Mouse (Mus musculus): ENCODE results near the gene Wdtc1. TPM values are rescaled to one million over a fixed set of nuclear protein-coding genes. Genes with fewer than 3 reads are reported as not detected.

Gene Wdtc1
- 33.0 and 33.3 TPM in 2 replicates for polyA plus RNA-seq (2012; rRNA removed)

DNA sequence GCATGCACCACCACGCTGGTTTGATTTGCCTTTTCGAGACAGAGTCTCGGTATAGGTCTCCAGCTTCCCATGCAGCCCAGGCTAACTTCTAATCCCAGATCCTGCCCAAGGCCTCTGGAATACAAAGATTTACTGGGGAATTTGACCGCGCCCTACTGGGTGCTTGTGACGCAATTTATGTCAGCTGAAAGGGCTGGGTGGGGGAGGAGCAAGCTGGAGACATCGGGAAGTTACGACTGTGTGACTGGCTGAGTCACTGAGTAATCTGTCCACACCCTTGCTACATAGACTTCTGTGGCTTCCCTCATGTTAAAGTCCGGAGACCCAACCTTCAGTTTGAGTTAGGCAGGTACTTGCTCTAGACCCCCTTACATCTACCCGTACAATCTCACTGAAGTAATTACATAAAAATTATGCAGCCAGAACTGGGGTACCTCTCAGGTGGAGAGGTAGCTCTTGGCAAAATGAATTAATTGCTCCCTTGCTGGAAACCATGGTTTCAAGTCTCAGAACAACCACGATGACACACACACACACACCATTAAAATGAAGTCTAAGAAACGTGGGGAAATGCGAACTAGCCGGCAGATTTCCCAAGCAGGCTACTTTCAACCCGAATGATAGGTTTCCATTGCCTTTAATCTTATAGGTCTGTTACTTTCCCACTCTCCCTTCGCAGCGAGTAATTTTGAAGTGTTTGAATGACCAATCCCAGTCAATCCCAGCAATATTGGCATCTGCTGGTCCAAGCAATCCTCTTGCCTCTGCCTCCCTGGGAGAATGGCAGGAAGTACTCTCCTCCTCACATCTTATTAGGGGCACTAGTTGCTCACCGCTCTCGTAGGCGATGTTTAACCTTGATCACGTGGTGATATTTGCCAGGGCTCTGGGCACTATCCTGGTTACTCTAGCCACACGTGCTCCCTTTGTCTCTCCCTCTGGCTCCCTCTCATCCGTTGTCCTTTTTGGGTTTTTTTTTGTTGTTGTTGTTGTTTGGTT is at the start of gene Wdtc1:
Gene Wdtc1, minus strand, starts transcription at position 115 of the 999 bp plus-strand sequence.
- Histone ChIP-seq H3K27ac (ENCODE audit: insufficient read depth, low read length) (no peak within 1 kb of the TSS), H3K4me1 (ENCODE audit: control insufficient read depth, insufficient read depth, insufficient read length) (no peaks in the 10 kb centered on the region), H3K4me3 (ENCODE audit: extremely low read depth, insufficient read depth, insufficient read length) (no peak within 1 kb of the TSS), H3K27me3 (ENCODE audit: control insufficient read depth, insufficient read depth, low read length) (no peaks in the 10 kb centered on the region; the same call in 1 of the 2 replicates), H3K36me3 (ENCODE audit: control insufficient read depth, insufficient read depth, low read length) (no peaks in the 10 kb centered on the region)
- no peak for DNase-seq (ENCODE audit: low read depth in 1 of 2, low spot score in 2 of 2)
- TF ChIP-seq POLR2A (IDR thresholded peaks at IDR 0.05; ENCODE audit: low read depth, low read length) = no peak
- no peak for TF ChIP-seq CTCF (IDR thresholded peaks at IDR 0.05; ENCODE audit: extremely low read depth, insufficient read depth, insufficient read length, insufficient replicate concordance)
- WGBS = 82% methylated on average over 23 of the region's 23 CpGs

DNA sequence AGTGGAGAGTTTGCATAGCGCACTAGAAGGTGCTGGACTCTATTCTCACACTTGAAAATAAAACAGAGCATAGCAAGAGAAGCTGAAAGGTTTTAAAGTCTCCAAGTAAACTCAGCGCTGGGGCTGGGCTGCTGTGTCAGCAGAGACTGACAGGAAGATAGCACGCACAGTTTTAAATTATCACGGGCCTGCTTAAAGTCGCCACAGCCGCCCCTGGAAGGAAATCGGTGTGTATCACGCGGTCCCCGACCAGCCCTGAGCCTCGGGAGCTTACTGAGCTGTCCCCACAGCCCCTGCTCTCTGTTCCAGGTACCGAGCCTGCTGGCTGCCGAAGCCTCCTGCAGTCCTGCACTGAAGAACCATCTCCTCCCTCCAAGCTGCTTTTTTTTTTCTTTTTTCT is 48.7 kb upstream of the Wdtc1 start:
- no peak overlapping the region for H3K27ac ChIP-seq (ENCODE audit: insufficient read depth, low read length)
- no peaks in the 10 kb centered on the region for H3K36me3 ChIP-seq (ENCODE audit: control insufficient read depth, insufficient read depth, low read length)
- TF ChIP-seq POLR2A (IDR thresholded peaks at IDR 0.05; ENCODE audit: low read depth, low read length) (no peak), CTCF (IDR thresholded peaks at IDR 0.05; ENCODE audit: extremely low read depth, insufficient read depth, insufficient read length, insufficient replicate concordance) (no peak)

GRCm38 (mm10) chr4:133400098-133400497 is 46.8 kb upstream of the Wdtc1 start:
- Histone ChIP-seq H3K4me1 (ENCODE audit: control insufficient read depth, insufficient read depth, insufficient read length) (peaks cover 3% of the 10 kb centered on the region; the same call in 1 of the 2 replicates), H3K27ac (ENCODE audit: insufficient read depth, low read length) (no peak overlapping the region), H3K27me3 (ENCODE audit: control insufficient read depth, insufficient read depth, low read length) (no peaks in the 10 kb centered on the region), H3K4me3 (ENCODE audit: extremely low read depth, insufficient read depth, insufficient read length) (no peak overlapping the region), H3K36me3 (ENCODE audit: control insufficient read depth, insufficient read depth, low read length) (no peaks in the 10 kb centered on the region)
- 91% methylated on average over 7 of the region's 7 CpGs for WGBS
- no peak for DNase-seq (ENCODE audit: low read depth in 1 of 2, low spot score in 2 of 2)
- TF ChIP-seq CTCF (IDR thresholded peaks at IDR 0.05; ENCODE audit: extremely low read depth, insufficient read depth, insufficient read length, insufficient replicate concordance) (no peak), POLR2A (IDR thresholded peaks at IDR 0.05; ENCODE audit: low read depth, low read length) (no peak)

More for the DNA sequence above, 48.7 kb upstream of the Wdtc1 start:
- DNase-seq (ENCODE audit: low read depth in 1 of 2, low spot score in 2 of 2) = no peak
- Histone ChIP-seq H3K4me3 (ENCODE audit: extremely low read depth, insufficient read depth, insufficient read length) (no peak overlapping the region), H3K27me3 (ENCODE audit: control insufficient read depth, insufficient read depth, low read length) (no peaks in the 10 kb centered on the region), H3K4me1 (ENCODE audit: control insufficient read depth, insufficient read depth, insufficient read length) (peaks cover 3% of the 10 kb centered on the region; the same call in 1 of the 2 replicates)
- 34% methylated on average over 13 of the region's 13 CpGs for WGBS

DNA sequence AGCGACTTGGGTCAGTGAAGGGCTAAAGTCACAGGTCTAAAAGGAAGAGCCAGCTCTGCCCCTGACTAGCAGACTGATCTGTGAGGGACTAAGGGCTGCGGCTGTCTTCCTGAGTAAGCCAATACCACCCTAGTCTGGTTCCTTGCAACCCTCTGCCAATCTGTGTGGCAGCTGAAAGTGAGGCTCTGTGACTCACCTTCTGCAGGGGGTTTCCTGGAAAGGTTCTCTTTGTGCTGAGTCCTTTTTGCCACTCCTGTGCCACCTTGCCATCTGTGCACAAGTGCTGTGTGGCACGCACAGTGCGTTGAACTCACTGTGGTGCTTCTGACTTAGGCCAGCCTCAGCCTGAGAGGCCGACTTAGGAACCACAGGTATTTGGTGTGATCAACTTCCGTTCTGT is 46.2 kb upstream of the Wdtc1 start:
- WGBS = 82% methylated on average over 6 of the region's 6 CpGs
- Histone ChIP-seq H3K27me3 (ENCODE audit: control insufficient read depth, insufficient read depth, low read length) (no peaks in the 10 kb centered on the region), H3K4me1 (ENCODE audit: control insufficient read depth, insufficient read depth, insufficient read length) (peaks cover 3% of the 10 kb centered on the region; the same call in 1 of the 2 replicates), H3K36me3 (ENCODE audit: control insufficient read depth, insufficient read depth, low read length) (no peaks in the 10 kb centered on the region), H3K27ac (ENCODE audit: insufficient read depth, low read length) (no peak overlapping the region), H3K4me3 (ENCODE audit: extremely low read depth, insufficient read depth, insufficient read length) (no peak overlapping the region)
- DNase-seq (ENCODE audit: low read depth in 1 of 2, low spot score in 2 of 2) = no peak
- TF ChIP-seq POLR2A (IDR thresholded peaks at IDR 0.05; ENCODE audit: low read depth, low read length) (no peak), CTCF (IDR thresholded peaks at IDR 0.05; ENCODE audit: extremely low read depth, insufficient read depth, insufficient read length, insufficient replicate concordance) (no peak)

GRCm38 (mm10) chr4:133398619-133399018 is 45.3 kb upstream of the Wdtc1 start:
- H3K27ac ChIP-seq (ENCODE audit: insufficient read depth, low read length) = no peak overlapping the region
- DNase-seq (ENCODE audit: low read depth in 1 of 2, low spot score in 2 of 2) = no peak
- peaks cover 3% of the 10 kb centered on the region; the same call in 1 of the 2 replicates for H3K4me1 ChIP-seq (ENCODE audit: control insufficient read depth, insufficient read depth, insufficient read length)
- H3K4me3 ChIP-seq (ENCODE audit: extremely low read depth, insufficient read depth, insufficient read length) = no peak overlapping the region
- H3K27me3 ChIP-seq (ENCODE audit: control insufficient read depth, insufficient read depth, low read length) = no peaks in the 10 kb centered on the region
- no peaks in the 10 kb centered on the region for H3K36me3 ChIP-seq (ENCODE audit: control insufficient read depth, insufficient read depth, low read length)
- WGBS = 79% methylated on average over 5 of the region's 5 CpGs
- TF ChIP-seq CTCF (IDR thresholded peaks at IDR 0.05; ENCODE audit: extremely low read depth, insufficient read depth, insufficient read length, insufficient replicate concordance) = no peak
- no peak for TF ChIP-seq POLR2A (IDR thresholded peaks at IDR 0.05; ENCODE audit: low read depth, low read length)

DNA sequence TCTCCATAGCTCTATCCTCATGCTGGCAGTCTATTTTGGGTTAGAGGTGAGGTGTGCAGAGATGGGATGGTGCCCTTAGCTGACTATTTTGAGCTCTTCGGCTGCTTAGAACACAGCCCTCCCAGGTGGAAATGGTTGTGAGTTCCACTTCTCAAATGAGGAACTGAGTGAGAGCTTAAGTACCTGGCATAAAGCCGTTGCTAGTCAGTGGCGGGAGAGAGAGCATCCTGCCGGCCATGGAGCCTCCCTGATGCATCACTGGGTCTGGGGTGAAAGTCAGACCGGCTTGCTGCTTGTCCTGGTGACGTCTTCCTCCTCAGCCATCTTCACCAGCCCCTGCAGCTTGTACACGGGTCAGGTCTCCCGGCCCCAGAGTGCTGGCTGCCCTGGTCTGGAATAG is 44.7 kb upstream of the Wdtc1 start:
- 52% methylated on average over 8 of the region's 8 CpGs for WGBS
- no peak overlapping the region for H3K27ac ChIP-seq (ENCODE audit: insufficient read depth, low read length)
- DNase-seq (ENCODE audit: low read depth in 1 of 2, low spot score in 2 of 2) = no peak
- H3K36me3 ChIP-seq (ENCODE audit: control insufficient read depth, insufficient read depth, low read length) = no peaks in the 10 kb centered on the region
- H3K4me1 ChIP-seq (ENCODE audit: control insufficient read depth, insufficient read depth, insufficient read length) = peaks cover 3% of the 10 kb centered on the region; the same call in 1 of the 2 replicates
- no peak for TF ChIP-seq POLR2A (IDR thresholded peaks at IDR 0.05; ENCODE audit: low read depth, low read length)
- no peak for TF ChIP-seq CTCF (IDR thresholded peaks at IDR 0.05; ENCODE audit: extremely low read depth, insufficient read depth, insufficient read length, insufficient replicate concordance)
- H3K4me3 ChIP-seq (ENCODE audit: extremely low read depth, insufficient read depth, insufficient read length) = no peak overlapping the region
- no peaks in the 10 kb centered on the region for H3K27me3 ChIP-seq (ENCODE audit: control insufficient read depth, insufficient read depth, low read length)

Measured in spleen, adult 2 months (tissue).